Mouse (Mus musculus): ENCODE data around the gene Nfia. TPM values are rescaled to one million over a fixed set of nuclear protein-coding genes. Genes with fewer than 3 reads are reported as not detected.

Nfia gene
- polyA plus RNA-seq, 1 experiment from 2014 or later: 15.9 TPM

DNA sequence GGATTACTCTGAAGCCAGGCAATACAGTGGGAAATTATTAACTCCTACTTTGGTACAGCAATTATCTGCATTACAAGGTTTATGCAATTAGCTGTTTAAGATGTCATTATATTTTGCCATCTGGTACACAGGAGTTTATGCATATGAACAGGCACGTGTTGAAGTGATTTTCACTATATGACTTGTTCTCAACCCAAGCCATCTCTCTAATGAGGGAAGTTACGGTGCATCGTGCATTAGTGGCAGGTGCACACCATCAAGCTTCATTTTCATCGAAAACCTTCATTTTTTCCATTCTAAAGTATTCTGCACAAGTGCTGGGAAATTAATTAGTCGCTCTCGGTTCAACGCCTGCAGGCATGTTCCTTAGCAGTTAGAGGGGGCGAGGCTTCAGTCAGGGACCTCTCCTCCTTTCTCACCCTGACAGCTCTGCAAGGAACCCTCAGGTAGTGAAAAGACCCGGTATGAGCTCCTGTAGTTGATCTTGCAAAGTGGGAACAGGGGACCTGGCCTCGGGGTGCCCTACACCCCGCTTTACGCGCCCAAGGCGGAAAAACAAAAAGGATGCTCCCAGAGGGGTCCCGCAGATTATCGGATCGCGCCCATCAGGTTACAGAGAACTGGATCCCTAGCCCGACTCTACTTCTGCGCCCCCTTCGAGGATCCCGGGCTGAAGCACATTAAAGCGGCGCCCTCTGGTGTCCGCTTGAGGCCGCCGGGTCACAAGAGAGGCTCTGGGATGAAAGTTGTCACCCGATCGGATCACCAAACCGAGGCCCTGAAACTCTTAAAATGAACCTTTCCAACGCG, 27.0 kb upstream of the Nfia start:
- no peaks in the 10 kb centered on the region for H3K9me3 ChIP-seq (ENCODE audit: control insufficient read depth)
- ATAC-seq: peak; percentile 59; the same call in 1 of the 2 replicates
- H3K9ac ChIP-seq (ENCODE audit: low read depth, low read length): peak overlapping the region; percentile 26; the same call in 1 of the 2 replicates

DNA sequence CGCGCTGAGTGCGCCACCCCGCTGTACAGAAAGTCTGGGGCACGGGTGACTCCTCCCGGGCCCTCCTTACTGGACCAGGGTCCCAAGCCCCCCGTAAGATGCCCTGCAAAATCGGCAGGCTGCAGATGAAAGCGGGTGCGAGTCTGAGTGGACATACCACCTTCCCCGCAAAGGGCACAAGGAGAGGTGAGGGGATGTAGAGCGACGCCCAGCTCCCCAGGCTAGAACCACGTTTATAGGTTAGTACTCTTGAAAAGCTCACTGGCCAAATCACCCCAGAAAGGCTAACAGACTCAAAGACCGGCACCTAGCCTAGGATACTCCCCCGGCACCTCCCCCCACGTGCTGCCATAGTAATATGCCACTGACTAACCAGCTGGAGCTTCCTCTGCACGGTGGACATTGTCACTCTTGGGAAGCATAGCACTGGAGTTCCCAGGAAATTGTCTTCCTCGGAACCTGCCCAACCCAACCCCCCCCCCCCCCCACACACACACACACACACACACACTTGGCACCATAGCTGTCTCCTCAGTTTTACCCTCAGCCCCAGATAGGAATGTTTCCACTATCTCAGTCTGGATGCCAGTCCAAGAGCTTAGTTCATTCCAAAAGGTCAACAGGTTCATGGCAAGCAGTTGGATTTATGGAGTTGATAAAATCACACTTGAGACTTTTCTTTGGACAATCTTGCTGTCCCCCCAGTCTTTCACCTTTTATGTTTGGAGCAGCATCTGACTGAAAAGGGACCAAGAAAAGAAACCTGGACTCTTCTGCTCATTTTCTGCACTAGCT, 26.2 kb upstream of the Nfia start:
- Histone ChIP-seq H3K27ac (ENCODE audit: low read depth, low read length) (no peak overlapping the region), H3K27me3 (replicated peaks; ENCODE audit: control insufficient read depth, insufficient read depth, low read length) (no peaks in the 10 kb centered on the region), H3K4me3 (ENCODE audit: low read depth, low read length) (peak overlapping the region; percentile 34), H3K36me3 (ENCODE audit: control insufficient read depth, insufficient read depth) (no peaks in the 10 kb centered on the region), H3K9me3 (ENCODE audit: control insufficient read depth) (no peaks in the 10 kb centered on the region), H3K9ac (ENCODE audit: low read depth, low read length) (peak overlapping the region; percentile 26; the same call in 1 of the 2 replicates), H3K4me1 (replicated peaks; ENCODE audit: control insufficient read depth, insufficient read depth, low read length) (no peaks in the 10 kb centered on the region), H3K4me2 (replicated peaks; ENCODE audit: low read depth) (peak overlapping the region; percentile 80)
- WGBS: 8% methylated on average over 19 of the region's 19 CpGs
- no peak for ATAC-seq
- TF ChIP-seq CTCF (IDR thresholded peaks at IDR 0.05; ENCODE audit: low read depth): no peak

More for the DNA sequence above, 27.0 kb upstream of the Nfia start:
- Histone ChIP-seq H3K4me1 (replicated peaks; ENCODE audit: control insufficient read depth, insufficient read depth, low read length) (no peaks in the 10 kb centered on the region), H3K27me3 (replicated peaks; ENCODE audit: control insufficient read depth, insufficient read depth, low read length) (no peaks in the 10 kb centered on the region), H3K27ac (ENCODE audit: low read depth, low read length) (no peak overlapping the region), H3K4me2 (replicated peaks; ENCODE audit: low read depth) (peak overlapping the region; percentile 80), H3K36me3 (ENCODE audit: control insufficient read depth, insufficient read depth) (no peaks in the 10 kb centered on the region), H3K4me3 (ENCODE audit: low read depth, low read length) (peak overlapping the region; percentile 34)
- peak; percentile 88 for TF ChIP-seq CTCF (IDR thresholded peaks at IDR 0.05; ENCODE audit: low read depth)
- 8% methylated on average over 32 of the region's 32 CpGs for WGBS

DNA sequence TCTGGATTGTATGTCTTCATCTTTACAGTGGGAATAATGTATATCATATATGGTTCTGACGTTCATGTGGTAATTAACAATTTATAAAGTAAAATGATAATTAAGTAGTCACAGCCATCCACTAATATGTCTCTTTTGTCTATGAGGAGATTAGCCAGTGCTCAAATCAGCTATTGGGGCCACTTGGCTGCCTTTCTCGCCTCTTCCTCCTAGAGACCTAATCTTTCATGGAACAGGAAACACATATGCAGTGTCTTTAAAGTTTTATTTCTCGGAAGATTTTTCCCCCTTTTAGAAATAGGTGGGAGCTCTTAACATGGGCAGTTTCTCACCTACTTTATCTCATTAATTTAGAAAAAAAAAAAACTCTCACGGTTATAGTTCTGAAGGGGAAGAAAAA, 22.1 kb upstream of the Nfia start:
- Histone ChIP-seq H3K4me1 (replicated peaks; ENCODE audit: control insufficient read depth, insufficient read depth, low read length) (0 out of 2 replicates have a peak, but pooled peaks cover 2% of the 10 kb centered on the region), H3K9me3 (ENCODE audit: control insufficient read depth) (no peaks in the 10 kb centered on the region), H3K4me2 (replicated peaks; ENCODE audit: low read depth) (peak overlapping the region; percentile 81; the same call in 1 of the 2 replicates), H3K27me3 (replicated peaks; ENCODE audit: control insufficient read depth, insufficient read depth, low read length) (peaks cover 13% of the 10 kb centered on the region), H3K36me3 (ENCODE audit: control insufficient read depth, insufficient read depth) (no peaks in the 10 kb centered on the region), H3K27ac (ENCODE audit: low read depth, low read length) (no peak overlapping the region), H3K9ac (ENCODE audit: low read depth, low read length) (no peak overlapping the region), H3K4me3 (ENCODE audit: low read depth, low read length) (no peak overlapping the region)
- TF ChIP-seq CTCF (IDR thresholded peaks at IDR 0.05; ENCODE audit: low read depth): no peak
- ATAC-seq: no peak
- 51% methylated on average over 4 of the region's 4 CpGs for WGBS

DNA sequence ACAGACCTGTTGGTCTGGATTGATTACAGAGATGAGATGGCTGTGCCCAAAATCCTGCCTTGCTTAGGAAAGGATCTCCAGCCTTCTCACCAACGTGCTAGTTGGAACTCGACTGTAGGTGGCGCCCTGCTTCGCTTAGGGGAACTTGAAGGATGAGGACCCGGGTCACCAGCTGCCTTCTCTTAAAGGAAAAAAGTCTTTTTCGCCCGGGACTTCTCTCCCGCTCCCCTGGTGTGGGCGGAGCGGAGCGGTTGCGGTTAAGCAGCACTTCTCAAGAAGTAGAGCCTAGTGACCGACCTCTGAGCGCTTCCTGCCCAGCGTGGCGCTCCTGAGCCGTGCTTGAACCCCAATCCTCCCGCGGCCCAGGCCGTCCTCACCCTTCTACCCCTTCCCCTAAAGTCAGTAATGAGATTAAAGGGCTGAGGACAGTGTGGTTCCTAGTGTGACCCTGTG, 21.5 kb upstream of the Nfia start:
- ATAC-seq: peak; percentile 74
- H3K4me2 ChIP-seq (replicated peaks; ENCODE audit: low read depth): peak overlapping the region; percentile 81
- WGBS: under 1% methylated on average over 20 of the region's 20 CpGs

DNA sequence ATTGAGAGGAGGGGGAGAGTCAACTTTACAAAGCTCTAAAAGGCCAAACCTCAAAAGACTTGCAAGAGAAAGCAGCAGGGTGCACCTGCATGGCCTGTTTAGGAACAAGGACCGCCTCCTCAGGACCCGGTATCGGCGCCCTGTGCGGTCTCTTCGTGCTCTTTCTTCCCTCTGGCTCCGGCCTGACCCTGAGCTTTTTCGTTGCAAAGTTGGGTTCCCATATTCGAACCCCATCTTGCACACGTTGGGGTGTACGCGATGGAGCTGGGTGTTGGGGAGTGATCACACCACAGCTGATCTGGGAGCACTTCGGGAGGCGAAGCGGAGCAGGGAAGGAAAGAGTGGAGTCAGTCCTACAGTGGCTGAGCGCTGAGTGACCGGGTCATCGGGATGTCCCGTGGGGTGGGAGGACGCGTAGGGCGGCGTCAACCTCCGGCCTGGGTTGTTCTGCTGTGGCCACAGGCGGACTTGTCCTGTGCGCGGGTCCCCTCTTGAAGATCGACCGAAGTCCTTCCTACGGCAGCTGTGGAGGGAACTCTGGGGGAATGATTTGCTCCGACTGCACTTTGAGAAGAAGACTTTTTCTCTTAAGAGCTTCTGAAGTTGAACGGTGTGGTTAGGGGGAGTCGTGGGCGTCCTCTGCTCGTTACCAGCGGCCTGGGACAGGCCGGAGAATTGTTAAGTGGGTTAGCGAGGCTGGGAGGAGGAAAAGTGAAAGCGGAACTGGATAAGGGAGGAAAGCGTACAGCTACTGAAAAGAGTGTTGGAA, 20.9 kb upstream of the Nfia start:
- H3K9me3 ChIP-seq (ENCODE audit: control insufficient read depth): no peaks in the 10 kb centered on the region
- under 1% methylated on average over 40 of the region's 40 CpGs for WGBS

More for the DNA sequence above, 21.5 kb upstream of the Nfia start:
- Histone ChIP-seq H3K9ac (ENCODE audit: low read depth, low read length) (peak overlapping the region; percentile 41), H3K27ac (ENCODE audit: low read depth, low read length) (peak overlapping the region; percentile 58), H3K36me3 (ENCODE audit: control insufficient read depth, insufficient read depth) (no peaks in the 10 kb centered on the region), H3K4me3 (ENCODE audit: low read depth, low read length) (peak overlapping the region; percentile 40), H3K4me1 (replicated peaks; ENCODE audit: control insufficient read depth, insufficient read depth, low read length) (0 out of 2 replicates have a peak, but pooled peaks cover 2% of the 10 kb centered on the region), H3K27me3 (replicated peaks; ENCODE audit: control insufficient read depth, insufficient read depth, low read length) (peaks cover 14% of the 10 kb centered on the region), H3K9me3 (ENCODE audit: control insufficient read depth) (no peaks in the 10 kb centered on the region)
- TF ChIP-seq CTCF (IDR thresholded peaks at IDR 0.05; ENCODE audit: low read depth): peak; percentile 93

More for the DNA sequence above, 20.9 kb upstream of the Nfia start:
- 0 out of 2 replicates have a peak, but pooled peaks cover 2% of the 10 kb centered on the region for H3K4me1 ChIP-seq (replicated peaks; ENCODE audit: control insufficient read depth, insufficient read depth, low read length)
- peaks cover 14% of the 10 kb centered on the region for H3K27me3 ChIP-seq (replicated peaks; ENCODE audit: control insufficient read depth, insufficient read depth, low read length)
- H3K36me3 ChIP-seq (ENCODE audit: control insufficient read depth, insufficient read depth): no peaks in the 10 kb centered on the region
- peak overlapping the region; percentile 40 for H3K4me3 ChIP-seq (ENCODE audit: low read depth, low read length)
- peak overlapping the region; percentile 58 for H3K27ac ChIP-seq (ENCODE audit: low read depth, low read length)
- no peak for TF ChIP-seq CTCF (IDR thresholded peaks at IDR 0.05; ENCODE audit: low read depth)
- H3K9ac ChIP-seq (ENCODE audit: low read depth, low read length): peak overlapping the region; percentile 41
- ATAC-seq: peak; percentile 71
- H3K4me2 ChIP-seq (replicated peaks; ENCODE audit: low read depth): peak overlapping the region; percentile 81

All from intestine, postnatal 0 days (tissue).